Mouse (Mus musculus): Measurements from ENCODE around the gene Tiam1. TPM values are rescaled to one million over a fixed set of nuclear protein-coding genes. Genes with fewer than 3 reads are reported as not detected.

Gene Tiam1
- polyA plus RNA-seq, 2 experiments: 1.6 to 4.2 TPM

DNA sequence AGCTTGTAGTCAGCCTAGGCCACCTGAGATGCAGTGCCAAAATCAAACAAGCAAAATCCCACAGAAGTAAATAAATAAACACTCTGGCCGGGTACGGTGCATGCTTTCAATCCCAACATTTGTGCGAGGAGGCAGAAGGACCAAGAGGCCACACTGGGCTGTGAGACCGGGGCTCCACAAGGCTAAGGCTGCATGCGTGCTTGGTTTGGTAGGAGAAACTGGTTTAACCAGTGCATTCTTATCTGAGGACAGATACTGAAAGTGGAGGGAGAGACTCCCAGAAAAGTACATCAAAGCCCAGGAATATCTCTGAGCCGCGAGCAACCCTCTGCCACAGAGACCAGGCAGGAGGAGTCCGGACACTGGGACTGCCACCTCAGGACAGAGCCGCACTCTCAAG, 5.8 kb upstream of the Tiam1 start:
- Histone ChIP-seq H3K27ac (no peak overlapping the region), H3K9ac (replicated peaks) (no peak overlapping the region), H3K4me3 (ENCODE audit: insufficient read depth in 1 of 2, low read depth in 2 of 2, low read length in 2 of 2) (no peak overlapping the region), H3K9me3 (ENCODE audit: control insufficient read depth, low read length) (no peaks in the 10 kb centered on the region), H3K4me1 (replicated peaks; ENCODE audit: control insufficient read depth in 2 of 2, insufficient read depth in 2 of 2, low read length in 1 of 2) (peaks cover 4 to 6% of the 10 kb centered on the region in 2 experiments), H3K27me3 (ENCODE audit: control insufficient read depth, insufficient read depth, low read length) (no peaks in the 10 kb centered on the region), H3K4me2 (ENCODE audit: low read depth) (no peak overlapping the region), H3K36me3 (replicated peaks; ENCODE audit: control insufficient read depth, insufficient read depth, low read depth) (no peaks in the 10 kb centered on the region)
- 68% methylated on average over 9 of the region's 9 CpGs for WGBS (ENCODE audit: insufficient replicate concordance)
- TF ChIP-seq CTCF (IDR thresholded peaks at IDR 0.05; ENCODE audit: low read depth): no peak
- no peak for TF ChIP-seq EP300 (IDR thresholded peaks at IDR 0.05; ENCODE audit: low read depth)
- no peak for ATAC-seq (ENCODE audit: insufficient read depth)
- DNase-seq (ENCODE audit: low read depth in 3 of 3, low spot score in 3 of 3): no peak

DNA sequence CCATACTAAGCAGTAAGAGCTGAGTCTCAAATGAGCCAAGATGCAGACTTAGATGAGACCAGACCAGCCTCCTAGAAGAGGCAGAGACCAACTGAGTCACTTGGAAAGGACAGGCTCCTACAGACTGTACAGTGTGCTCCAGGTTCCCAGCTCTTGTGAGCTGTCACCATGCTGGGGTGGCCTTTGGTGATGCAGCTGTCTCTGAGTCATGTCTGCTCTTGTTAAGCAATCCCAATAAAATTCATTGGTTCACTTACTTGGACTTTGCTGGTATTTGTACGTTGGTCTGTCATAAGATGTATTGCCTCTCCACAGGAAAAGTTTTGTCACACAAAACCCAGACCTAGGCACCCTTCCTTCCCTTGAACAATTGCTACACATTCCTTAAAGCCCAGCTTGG, 1.7 kb upstream of the Tiam1 start:
- H3K36me3 ChIP-seq (replicated peaks; ENCODE audit: control insufficient read depth, insufficient read depth, low read depth): no peaks in the 10 kb centered on the region
- H3K4me3 ChIP-seq (ENCODE audit: insufficient read depth in 1 of 2, low read depth in 2 of 2, low read length in 2 of 2): no peak overlapping the region
- ATAC-seq (ENCODE audit: insufficient read depth): no peak
- H3K4me1 ChIP-seq (replicated peaks; ENCODE audit: control insufficient read depth in 2 of 2, insufficient read depth in 2 of 2, low read length in 1 of 2): peaks cover 11 to 13% of the 10 kb centered on the region in 2 experiments
- peak overlapping the region; percentile 87; the same call in 1 of the 2 replicates for H3K4me2 ChIP-seq (ENCODE audit: low read depth)
- TF ChIP-seq EP300 (IDR thresholded peaks at IDR 0.05; ENCODE audit: low read depth) (no peak), CTCF (IDR thresholded peaks at IDR 0.05; ENCODE audit: low read depth) (no peak)
- WGBS (ENCODE audit: insufficient replicate concordance): 69% methylated on average over 1 of the region's 1 CpGs
- H3K9ac ChIP-seq (replicated peaks): no peak overlapping the region
- H3K27ac ChIP-seq: no peak overlapping the region
- DNase-seq (ENCODE audit: low read depth in 3 of 3, low spot score in 3 of 3): peak in 1 of 3 experiments; percentile 20
- H3K27me3 ChIP-seq (ENCODE audit: control insufficient read depth, insufficient read depth, low read length): peaks cover 10% of the 10 kb centered on the region
- H3K9me3 ChIP-seq (ENCODE audit: control insufficient read depth, low read length): no peaks in the 10 kb centered on the region

DNA sequence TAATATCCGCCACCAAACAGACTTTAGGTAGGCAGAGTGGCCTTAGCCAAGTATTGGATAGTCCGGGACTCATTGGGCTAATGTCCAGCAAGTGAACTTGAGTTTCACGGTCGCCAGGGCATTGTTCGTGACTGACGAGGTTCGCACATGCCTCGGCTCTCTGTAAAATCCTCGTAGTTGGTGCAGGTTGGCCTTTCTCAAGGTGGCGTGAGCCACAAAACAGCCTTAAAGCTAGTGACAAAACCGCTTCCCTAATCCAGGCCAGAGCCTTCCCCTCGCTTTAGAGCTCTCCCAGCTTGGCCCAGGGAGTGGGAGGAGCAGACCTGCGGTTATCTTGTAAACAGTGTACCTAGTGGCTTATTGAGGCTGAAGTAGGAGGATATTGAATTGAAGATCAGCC, 972 bp upstream of the Tiam1 start:
- DNase-seq (ENCODE audit: low read depth in 3 of 3, low spot score in 3 of 3) (peak in 1 of 3 experiments; percentile 36), ATAC-seq (ENCODE audit: insufficient read depth) (no peak)
- Histone ChIP-seq H3K9ac (replicated peaks) (peak overlapping the region; percentile 59), H3K4me2 (ENCODE audit: low read depth) (peak overlapping the region; percentile 87), H3K27me3 (ENCODE audit: control insufficient read depth, insufficient read depth, low read length) (peaks cover 10% of the 10 kb centered on the region), H3K9me3 (ENCODE audit: control insufficient read depth, low read length) (no peaks in the 10 kb centered on the region), H3K27ac (peak overlapping the region; percentile 31), H3K36me3 (replicated peaks; ENCODE audit: control insufficient read depth, insufficient read depth, low read depth) (no peaks in the 10 kb centered on the region), H3K4me3 (ENCODE audit: insufficient read depth in 1 of 2, low read depth in 2 of 2, low read length in 2 of 2) (peak overlapping the region; percentile 67 to 68), H3K4me1 (replicated peaks; ENCODE audit: control insufficient read depth in 2 of 2, insufficient read depth in 2 of 2, low read length in 1 of 2) (peaks cover 11 to 14% of the 10 kb centered on the region in 2 experiments)
- TF ChIP-seq EP300 (IDR thresholded peaks at IDR 0.05; ENCODE audit: low read depth) (no peak), CTCF (IDR thresholded peaks at IDR 0.05; ENCODE audit: low read depth) (no peak)
- 15% methylated on average over 13 of the region's 13 CpGs for WGBS (ENCODE audit: insufficient replicate concordance)

GRCm38 (mm10) chr16:90143416-90143759, 181 bp downstream of the Tiam1 start:
- no peak for ATAC-seq (ENCODE audit: insufficient read depth)
- Histone ChIP-seq H3K4me1 (replicated peaks; ENCODE audit: control insufficient read depth in 2 of 2, insufficient read depth in 2 of 2, low read length in 1 of 2) (peaks cover 11 to 14% of the 10 kb centered on the region in 2 experiments), H3K9me3 (ENCODE audit: control insufficient read depth, low read length) (no peaks in the 10 kb centered on the region), H3K4me2 (ENCODE audit: low read depth) (peak overlapping the region; percentile 87), H3K9ac (replicated peaks) (peak overlapping the region; percentile 62), H3K4me3 (ENCODE audit: insufficient read depth in 1 of 2, low read depth in 2 of 2, low read length in 2 of 2) (peak overlapping the region; percentile 63 to 68), H3K36me3 (replicated peaks; ENCODE audit: control insufficient read depth, insufficient read depth, low read depth) (no peaks in the 10 kb centered on the region), H3K27me3 (ENCODE audit: control insufficient read depth, insufficient read depth, low read length) (peaks cover 10% of the 10 kb centered on the region), H3K27ac (peak overlapping the region; percentile 16; the same call in 1 of the 2 replicates)
- DNase-seq (ENCODE audit: low read depth in 3 of 3, low spot score in 3 of 3): no peak
- WGBS (ENCODE audit: insufficient replicate concordance): 0% methylated on average over 21 of the region's 21 CpGs
- TF ChIP-seq EP300 (IDR thresholded peaks at IDR 0.05; ENCODE audit: low read depth): no peak
- no peak for TF ChIP-seq CTCF (IDR thresholded peaks at IDR 0.05; ENCODE audit: low read depth)

DNA sequence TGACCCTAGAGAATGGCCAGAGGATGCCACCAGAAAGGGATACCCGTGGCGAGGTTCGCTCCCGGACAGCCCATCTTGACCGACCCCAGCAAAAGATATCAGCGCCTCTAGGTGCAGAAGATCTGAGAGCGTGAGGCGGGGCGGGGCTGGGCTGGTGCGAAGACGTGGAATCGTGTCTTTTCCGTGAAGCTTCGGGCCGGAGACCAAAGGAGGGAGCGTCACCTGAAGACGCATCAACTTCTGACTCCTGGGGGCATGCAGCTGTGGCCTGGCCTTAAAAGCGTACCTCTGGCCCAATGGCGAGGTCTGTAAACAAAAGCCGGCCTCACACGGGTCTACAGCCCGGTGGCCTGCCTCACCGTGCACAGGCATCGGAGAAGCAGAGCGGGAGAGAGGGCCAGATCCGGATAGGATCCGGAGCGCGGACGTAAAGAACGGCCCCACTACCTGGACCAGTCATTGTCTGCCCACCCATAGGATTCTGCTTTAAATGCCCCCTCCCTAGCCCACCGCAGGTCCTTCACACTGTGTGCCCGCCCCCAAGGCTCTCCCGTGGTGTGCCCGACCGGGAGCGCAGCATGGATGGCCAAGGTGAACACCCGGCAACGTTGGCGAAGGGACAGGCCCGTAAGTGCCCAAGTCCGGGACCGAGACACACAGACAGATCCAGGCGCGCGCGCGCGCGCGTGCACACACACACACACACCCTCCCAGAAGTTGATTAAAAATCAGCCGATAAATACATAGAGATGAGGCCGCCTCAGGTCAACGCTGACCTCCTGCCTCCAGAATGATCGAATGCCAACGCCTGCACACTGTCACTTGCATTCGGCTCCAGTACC, 774 bp downstream of the Tiam1 start:
- under 1% methylated on average over 57 of the region's 57 CpGs for WGBS (ENCODE audit: insufficient replicate concordance)
- H3K4me3 ChIP-seq (ENCODE audit: insufficient read depth in 1 of 2, low read depth in 2 of 2, low read length in 2 of 2): peak overlapping the region; percentile 63 to 68
- TF ChIP-seq EP300 (IDR thresholded peaks at IDR 0.05; ENCODE audit: low read depth): no peak
- no peak for TF ChIP-seq CTCF (IDR thresholded peaks at IDR 0.05; ENCODE audit: low read depth)
- H3K36me3 ChIP-seq (replicated peaks; ENCODE audit: control insufficient read depth, insufficient read depth, low read depth): no peaks in the 10 kb centered on the region
- ATAC-seq (ENCODE audit: insufficient read depth) (peak; percentile 1; the same call in 1 of the 2 replicates), DNase-seq (ENCODE audit: low read depth in 3 of 3, low spot score in 3 of 3) (peak in 2 of 3 experiments; percentile 22 to 25)
- H3K9ac ChIP-seq (replicated peaks): peak overlapping the region; percentile 62
- H3K27ac ChIP-seq: no peak overlapping the region
- peak overlapping the region; percentile 87 for H3K4me2 ChIP-seq (ENCODE audit: low read depth)
- no peaks in the 10 kb centered on the region for H3K9me3 ChIP-seq (ENCODE audit: control insufficient read depth, low read length)
- peaks cover 11 to 14% of the 10 kb centered on the region in 2 experiments for H3K4me1 ChIP-seq (replicated peaks; ENCODE audit: control insufficient read depth in 2 of 2, insufficient read depth in 2 of 2, low read length in 1 of 2)
- H3K27me3 ChIP-seq (ENCODE audit: control insufficient read depth, insufficient read depth, low read length): peaks cover 10% of the 10 kb centered on the region

All from liver, embryonic 14.5 days (tissue).